Mouse (Mus musculus): ENCODE measurements around the gene Hist1h3g.
"Not testable (repeated sequence)": the region's sequence is repeated elsewhere in the genome, so short reads cannot be mapped to it uniquely, and the experiment has no call there.

Hist1h3g gene

DNA sequence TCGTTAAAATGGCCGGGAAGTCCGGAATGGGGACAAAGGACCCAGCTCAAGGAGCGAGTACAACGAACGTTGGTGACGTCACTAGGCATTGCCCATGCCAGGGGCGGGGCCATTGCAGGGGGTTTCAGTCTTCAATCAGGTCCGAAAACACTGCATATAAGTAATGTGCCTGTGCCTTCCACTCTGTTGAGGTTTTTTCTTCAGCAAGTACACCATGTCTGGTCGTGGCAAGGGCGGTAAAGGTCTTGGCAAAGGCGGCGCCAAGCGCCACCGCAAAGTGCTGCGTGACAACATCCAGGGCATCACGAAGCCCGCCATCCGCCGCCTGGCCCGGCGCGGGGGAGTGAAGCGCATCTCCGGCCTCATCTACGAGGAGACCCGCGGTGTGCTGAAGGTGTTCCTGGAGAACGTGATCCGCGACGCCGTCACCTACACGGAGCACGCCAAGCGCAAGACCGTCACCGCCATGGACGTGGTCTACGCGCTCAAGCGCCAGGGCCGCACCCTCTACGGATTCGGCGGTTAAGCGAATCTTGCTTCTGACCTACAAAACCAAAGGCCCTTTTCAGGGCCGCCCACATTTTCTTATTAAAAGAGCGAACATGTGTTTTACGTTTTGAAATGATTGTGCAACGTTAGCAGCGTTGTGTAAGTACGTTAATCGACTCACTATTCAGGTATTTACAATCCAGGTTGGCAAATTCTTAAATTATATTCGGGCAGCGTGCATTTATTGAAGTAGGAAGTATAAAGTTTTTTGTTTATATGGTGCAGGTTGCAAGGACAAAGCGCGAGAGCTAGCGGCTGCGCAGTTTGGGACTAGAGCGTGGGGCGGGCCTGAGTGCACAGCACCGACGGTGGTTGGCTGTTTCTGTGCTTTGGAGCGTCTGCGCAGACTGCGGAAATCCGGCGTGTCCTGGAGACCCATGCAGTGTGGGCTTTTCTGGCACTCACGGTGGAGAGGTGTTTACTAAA is 4.0 kb upstream of the Hist1h3g start, which contains the start of gene Hist1h4h:
Gene Hist1h4h, plus strand, starts transcription at position 150 of the 975 bp plus-strand sequence.
- in situ Hi-C loops (cut with MboI; ENCODE audit: low sequenced_read_pairs), result no loop called here

DNA sequence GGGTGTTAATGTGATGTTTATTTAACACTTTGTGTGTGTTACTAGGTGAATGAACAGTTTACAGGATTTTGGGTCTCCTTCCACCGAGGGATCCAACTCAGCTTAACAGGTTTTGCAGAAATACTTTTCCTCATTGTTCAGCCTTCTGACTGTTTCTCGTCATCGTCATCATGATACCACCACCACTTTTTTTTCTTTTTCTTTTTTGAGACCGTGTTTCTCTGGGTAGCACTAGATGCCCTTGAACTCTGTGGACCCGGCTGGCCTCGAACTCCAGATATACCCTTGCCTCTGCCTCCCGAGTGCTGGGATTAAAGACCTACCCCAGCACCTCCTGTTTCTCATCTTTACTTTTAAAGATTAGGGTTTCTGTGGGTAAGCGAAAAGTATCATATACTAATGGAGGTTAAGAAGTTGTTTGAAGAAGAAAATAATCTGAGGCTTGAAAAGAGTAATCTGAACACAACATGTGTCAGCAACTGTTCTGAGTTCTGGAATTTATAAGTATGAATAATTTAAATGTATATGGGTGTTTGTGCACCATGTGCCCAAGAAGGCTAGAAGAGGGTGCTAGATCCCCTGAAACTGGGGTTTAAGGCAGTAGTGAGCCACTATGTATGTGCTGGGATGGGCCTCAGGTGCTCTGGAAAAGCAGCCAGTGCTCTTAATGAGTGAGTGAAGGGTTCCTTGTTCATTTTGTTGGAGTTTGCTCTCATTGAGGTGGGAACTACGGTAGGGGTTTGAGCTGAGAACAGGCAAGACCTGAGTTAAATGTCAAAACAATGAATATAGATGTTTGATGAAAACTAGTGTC is 2.8 kb upstream of the Hist1h3g start:
- in situ Hi-C loops (cut with MboI; ENCODE audit: low sequenced_read_pairs), result no loop called here

DNA sequence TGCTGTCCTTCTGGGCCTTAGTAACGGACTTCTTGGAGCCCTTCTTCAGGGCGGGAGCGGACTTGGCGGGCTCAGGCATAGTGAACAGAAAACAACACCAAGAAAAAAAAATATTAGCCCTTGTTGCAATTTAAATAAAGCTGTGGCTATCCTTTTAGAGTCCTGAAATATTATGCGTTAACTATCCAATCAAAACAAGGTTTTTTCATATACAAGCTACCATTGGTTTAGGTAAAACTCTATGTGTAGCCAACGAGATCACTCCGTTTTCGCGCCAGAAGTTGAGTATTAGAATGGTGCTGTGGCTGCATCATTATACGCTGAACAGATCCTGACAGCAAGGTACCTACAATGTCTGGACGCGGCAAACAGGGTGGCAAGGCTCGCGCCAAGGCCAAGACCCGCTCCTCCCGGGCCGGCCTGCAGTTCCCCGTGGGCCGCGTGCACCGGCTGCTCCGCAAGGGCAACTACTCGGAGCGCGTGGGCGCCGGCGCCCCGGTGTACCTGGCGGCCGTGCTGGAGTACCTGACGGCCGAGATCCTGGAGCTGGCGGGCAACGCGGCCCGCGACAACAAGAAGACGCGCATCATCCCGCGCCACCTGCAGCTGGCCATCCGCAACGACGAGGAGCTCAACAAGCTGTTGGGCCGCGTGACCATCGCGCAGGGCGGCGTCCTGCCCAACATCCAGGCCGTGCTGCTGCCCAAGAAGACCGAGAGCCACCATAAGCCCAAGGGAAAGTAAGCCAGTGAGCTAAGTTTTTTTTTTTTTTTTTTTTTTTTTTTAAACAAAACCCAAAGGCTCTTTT is 1.5 kb upstream of the Hist1h3g start, which contains the start of gene Hist1h2af:
Gene Hist1h2af, plus strand, starts transcription at position 347 of the 808 bp plus-strand sequence.
- in situ Hi-C loops (cut with MboI; ENCODE audit: low sequenced_read_pairs), result not testable (repeated sequence)

DNA sequence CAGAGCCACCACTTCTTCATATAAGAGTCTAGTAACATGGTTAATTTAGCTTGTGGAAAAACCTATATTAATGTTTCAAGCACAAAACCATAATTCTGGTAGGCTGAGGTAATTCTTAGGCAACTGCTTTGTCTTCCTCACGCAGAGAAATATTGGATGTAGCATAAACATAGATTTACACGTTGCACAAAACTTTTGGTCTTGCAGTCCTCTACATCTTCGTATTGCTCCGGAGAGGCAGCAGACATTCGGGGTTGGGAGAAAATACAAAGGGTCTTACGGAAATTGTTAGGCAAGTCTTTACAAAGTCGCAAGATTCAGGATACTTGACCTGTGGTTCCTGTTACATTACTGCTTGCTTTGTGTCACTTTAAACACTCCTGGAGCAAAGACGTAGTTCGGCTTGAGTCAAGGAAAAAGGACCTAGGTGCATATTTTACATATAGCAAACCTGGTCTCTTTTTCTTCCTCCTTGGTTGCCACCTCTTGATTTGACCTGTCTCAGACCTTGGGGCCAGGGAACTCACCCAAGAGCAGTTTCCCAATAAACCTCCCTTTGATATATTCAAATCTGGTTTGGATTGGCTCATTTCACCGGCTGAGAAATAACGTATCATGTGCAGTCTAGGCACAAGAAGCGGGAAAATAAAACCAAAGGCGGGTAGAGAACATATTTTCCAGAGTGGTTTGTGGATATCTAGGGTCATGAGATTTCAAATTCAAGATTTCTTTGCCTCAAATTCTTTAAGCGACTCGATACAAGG is 672 bp upstream of the Hist1h3g start:
- in situ Hi-C loops (cut with MboI; ENCODE audit: low sequenced_read_pairs), result no loop called here

- in situ Hi-C loops (cut with MboI; ENCODE audit: low sequenced_read_pairs), result no loop called here
Observed at GRCm38 (mm10) chr13:23536076-23536822, 1.0 kb downstream of the Hist1h3g start.

- in situ Hi-C loops (cut with MboI; ENCODE audit: low sequenced_read_pairs), result no loop called here
Observed at GRCm38 (mm10) chr13:23537006-23537710, 1.9 kb downstream of the Hist1h3g start.

- in situ Hi-C loops (cut with MboI; ENCODE audit: low sequenced_read_pairs), result no loop called here
Observed at GRCm38 (mm10) chr13:23538249-23538648, 3.0 kb downstream of the Hist1h3g start.

GRCm38 (mm10) chr13:23539821-23540220 is 4.6 kb downstream of the Hist1h3g start:
- in situ Hi-C loops (cut with MboI; ENCODE audit: low sequenced_read_pairs), result not testable (repeated sequence)

DNA sequence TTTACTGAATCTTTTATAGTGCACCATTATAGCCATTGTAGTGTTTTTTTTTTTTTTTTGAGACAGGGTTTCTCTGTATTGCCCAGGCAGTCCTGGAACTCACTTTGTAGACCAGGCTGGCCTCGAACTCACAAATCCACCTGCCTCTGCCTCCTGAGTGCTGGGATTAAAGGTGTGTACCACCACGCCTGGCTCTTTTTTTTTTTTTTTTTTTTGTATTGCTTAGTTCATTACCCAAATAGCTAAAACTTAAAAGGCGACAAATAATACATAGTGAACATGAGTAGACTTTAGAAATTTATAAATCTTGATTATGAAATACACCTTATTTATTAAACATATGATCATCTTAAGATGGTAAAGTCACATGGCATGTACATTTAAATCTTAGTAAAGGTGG is 6.3 kb downstream of the Hist1h3g start:
- in situ Hi-C loops (cut with MboI; ENCODE audit: low sequenced_read_pairs), result no loop called here

GRCm38 (mm10) chr13:23542225-23542980 is 7.2 kb downstream of the Hist1h3g start:
- in situ Hi-C loops (cut with MboI; ENCODE audit: low sequenced_read_pairs), result not testable (repeated sequence)

DNA sequence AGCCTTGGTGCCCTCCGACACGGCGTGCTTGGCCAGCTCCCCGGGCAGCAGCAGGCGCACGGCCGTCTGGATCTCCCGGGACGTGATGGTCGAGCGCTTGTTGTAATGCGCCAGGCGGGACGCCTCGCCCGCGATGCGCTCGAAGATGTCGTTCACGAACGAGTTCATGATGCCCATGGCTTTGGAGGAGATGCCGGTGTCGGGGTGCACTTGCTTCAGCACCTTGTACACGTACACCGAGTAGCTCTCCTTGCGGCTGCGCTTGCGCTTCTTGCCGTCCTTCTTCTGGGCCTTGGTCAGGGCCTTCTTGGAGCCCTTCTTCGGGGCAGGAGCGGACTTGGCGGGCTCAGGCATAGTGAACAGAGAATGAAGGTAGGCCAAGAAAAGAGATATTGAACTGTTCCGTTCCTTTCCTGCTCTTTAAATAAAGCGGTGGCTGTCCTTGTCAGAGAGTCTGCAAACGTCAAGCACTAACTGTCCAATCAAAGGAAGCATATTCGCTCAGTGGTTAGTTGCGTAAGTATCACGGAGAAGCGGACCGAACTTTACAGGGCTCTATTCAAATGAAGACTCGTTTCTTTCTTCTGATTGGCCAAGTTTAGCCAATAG is 7.9 kb downstream of the Hist1h3g start, which contains the start of gene Hist1h2bh:
Gene Hist1h2bh, minus strand, starts transcription at position 394 of the 609 bp plus-strand sequence.
- in situ Hi-C loops (cut with MboI; ENCODE audit: low sequenced_read_pairs), result not testable (repeated sequence)

DNA sequence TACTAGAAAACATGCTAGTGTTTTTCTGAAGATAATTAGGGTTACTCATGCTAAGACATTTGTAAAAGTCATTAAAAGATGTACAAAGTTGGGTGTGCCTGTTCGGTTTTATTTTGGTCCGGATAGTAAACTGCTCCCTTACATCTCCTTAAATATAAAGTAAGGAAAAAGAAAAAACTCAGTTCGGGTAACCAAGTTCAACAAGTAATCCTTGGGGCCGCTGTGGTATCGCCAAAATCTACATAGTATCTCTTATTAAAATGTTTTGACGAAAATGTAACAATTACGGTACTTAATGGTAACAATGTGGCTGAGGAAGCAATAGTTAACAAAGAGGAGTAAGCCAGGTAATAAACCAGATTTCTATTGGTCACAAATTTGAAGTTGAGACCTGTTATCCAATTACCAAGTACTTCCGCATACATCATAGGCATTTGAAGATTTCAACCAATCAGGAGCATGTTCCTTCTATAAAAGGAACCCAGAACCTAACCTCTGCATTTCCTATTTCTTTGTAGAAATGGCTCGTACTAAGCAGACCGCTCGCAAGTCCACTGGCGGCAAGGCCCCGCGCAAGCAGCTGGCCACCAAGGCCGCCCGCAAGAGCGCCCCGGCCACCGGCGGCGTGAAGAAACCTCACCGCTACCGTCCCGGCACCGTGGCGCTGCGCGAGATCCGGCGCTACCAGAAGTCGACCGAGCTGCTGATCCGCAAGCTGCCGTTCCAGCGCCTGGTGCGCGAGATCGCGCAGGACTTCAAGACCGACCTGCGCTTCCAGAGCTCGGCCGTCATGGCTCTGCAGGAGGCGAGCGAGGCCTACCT is 9.0 kb downstream of the Hist1h3g start, which contains the start of gene Hist1h3f:
Gene Hist1h3f, plus strand, starts transcription at position 88 of the 822 bp plus-strand sequence.
- in situ Hi-C loops (cut with MboI; ENCODE audit: low sequenced_read_pairs), result no loop called here

DNA sequence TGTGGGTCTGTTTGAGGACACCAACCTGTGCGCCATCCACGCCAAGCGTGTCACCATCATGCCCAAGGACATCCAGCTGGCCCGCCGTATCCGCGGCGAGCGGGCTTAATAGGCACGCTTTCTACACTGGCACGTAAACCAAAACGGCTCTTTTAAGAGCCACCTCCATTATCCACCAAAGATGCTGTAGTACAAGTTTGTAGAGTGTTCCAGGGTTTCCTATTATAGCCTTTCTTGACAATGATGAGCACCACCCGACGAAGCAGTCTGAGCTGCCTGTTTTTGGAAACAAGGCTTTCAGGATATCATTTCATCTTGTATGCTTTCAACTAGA is 9.5 kb downstream of the Hist1h3g start:
- in situ Hi-C loops (cut with MboI; ENCODE audit: low sequenced_read_pairs), result not testable (repeated sequence)

DNA sequence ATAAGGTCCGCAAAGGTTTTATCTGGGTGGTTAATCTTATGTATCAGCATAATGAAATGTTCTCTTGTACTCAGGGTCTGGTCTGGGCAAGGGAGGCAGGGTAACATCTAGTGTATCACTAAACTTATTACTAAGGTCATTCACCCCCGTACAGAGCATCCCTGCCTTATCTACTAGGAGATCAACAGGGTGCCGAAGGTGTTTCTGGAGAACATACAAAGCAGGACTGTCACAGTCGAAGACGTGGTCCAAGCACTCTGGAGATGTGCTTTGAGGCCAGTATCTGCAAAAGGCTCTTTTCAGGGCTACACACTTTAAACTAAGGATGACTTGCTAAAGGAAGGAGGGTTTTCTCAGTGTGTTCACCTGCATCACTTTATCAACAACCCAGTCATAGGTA is 11.5 kb downstream of the Hist1h3g start:
- in situ Hi-C loops (cut with MboI; ENCODE audit: low sequenced_read_pairs), result no loop called here

DNA sequence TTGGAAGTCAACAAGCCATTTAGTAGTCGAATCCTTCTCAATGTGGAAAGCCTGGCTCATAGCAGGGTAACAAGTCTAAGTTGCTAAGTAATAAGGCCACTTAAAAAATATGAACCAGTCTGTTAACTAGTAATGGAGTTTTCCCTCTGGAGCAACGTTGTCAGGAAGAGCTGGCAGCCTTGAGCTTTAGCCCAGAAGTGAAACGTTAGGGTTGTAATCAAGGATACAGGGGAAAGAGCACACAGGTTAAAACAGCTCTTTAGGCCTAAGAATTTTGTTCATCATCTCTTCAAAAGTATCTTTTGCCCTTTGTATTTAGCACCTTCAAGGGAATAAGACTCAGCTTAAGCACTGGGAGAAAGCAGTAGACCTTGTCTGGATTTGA is 15.5 kb downstream of the Hist1h3g start:
- in situ Hi-C loops (cut with MboI; ENCODE audit: low sequenced_read_pairs), result loop anchor here (25.0 kb wide), 1 partner anchor 1763 kb away; the partner anchor contains the start of genes Hist1h1b, Hist1h2an, Hist1h2bp and Hist1h3i

GRCm38 (mm10) chr13:23551146-23551834 is 16.1 kb downstream of the Hist1h3g start, which contains the start of gene Hist1h4f:
Hist1h4f (minus strand) TSS chr13:23551648.
- in situ Hi-C loops (cut with MboI; ENCODE audit: low sequenced_read_pairs), result loop anchor here (25.0 kb wide), 1 partner anchor 1764 kb away; the partner anchor contains the start of genes Hist1h1b, Hist1h2an, Hist1h2bp and Hist1h3i
